Mouse (Mus musculus) hematopoietic stem cell, adult 5-6 weeks (primary cell): ENCODE measurements around the gene Scarb1. TPM values are rescaled to one million over a fixed set of nuclear protein-coding genes. Genes with fewer than 3 reads are reported as not detected.
A peak's percentile ranks its signal among the peaks of the same experiment; 100 is the strongest.

Source experiments
- ATAC-seq, 2 experiments: fragments of 125-278 bp in 1 of 2; replicated peaks in 1 of 2; 2 replicates each; pipeline ENCODE4 v1.8.0; 2016 to 2017; ENCODE audit warnings: inconsistent platforms in 2 of 2, mild to moderate bottlenecking in 2 of 2, moderate number of reproducible peaks in 2 of 2, low read depth in 1 of 2, moderate TSS enrichment in 1 of 2; ENCODE audit not compliant: low FRiP score in 2 of 2, poor library complexity in 2 of 2, severe bottlenecking in 2 of 2, insufficient read depth in 1 of 2, low TSS enrichment in 1 of 2
- total RNA-seq: library from RNA; stranded (forward); fragments of 172-1452, 232-1000 nt; gene quantifications from 2 replicates; pipeline ENCODE4 v1.2.3, GENCODE M21; 2017

Scarb1 gene
- total RNA-seq, 1 experiment from 2014 or later, result 45.6 TPM

DNA sequence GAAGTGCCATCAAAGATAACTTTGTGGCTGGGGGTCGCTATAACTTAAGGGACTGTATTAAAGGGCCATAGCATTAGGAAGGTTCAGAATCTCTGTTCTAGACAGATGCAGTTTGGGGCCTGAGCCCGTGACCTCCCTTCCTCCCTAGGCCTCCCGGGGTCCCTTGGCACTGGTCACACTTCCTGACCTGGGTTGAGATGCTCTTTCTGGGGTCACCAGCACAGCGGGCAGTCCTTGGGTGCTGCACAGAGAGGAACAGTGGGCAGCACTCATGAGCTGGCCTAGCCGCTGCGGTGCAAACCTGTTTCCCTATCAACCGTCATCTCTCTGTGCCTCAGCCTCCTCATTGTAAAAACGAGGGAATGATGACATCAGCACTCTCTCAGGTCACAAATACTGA, 71.5 kb downstream of the Scarb1 start:
- no peak for ATAC-seq

DNA sequence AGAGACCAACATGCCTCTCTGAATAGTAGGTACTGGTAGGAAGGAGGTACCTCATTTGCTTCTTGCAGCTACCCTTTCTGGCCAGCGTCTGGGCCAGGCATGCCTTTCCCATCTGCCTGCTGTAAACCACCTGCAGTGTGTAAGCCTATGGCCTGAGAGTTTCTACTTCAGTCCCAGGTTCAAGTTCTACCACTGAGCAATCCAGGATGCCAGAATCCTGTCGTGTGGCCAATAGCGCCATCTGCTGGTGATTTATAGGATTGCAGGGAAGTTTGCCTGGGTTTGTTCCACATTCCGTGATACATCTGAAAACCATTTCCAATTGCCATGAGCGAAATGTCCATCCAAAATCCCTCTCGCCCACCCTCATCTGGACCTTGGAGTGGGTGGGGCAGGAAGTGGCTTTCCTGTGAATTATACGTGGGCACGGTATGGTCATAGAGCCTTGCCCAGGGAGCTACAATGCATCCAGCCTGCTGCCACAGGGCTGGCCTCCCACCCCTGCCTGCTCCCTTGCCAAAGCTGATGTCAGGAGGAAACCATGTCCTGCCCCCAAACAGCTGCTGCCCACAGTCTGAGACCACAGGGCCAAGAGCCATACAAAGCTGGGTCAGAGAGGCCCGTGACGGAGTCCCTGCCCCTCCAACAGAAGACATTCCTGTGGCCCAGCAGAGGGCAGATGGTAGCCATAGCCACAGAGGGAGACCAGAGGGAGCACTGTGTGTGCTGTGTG, 72.7 kb downstream of the Scarb1 start:
- peak; percentile 33 to 55; a peak in 2 of 4 replicates for ATAC-seq

DNA sequence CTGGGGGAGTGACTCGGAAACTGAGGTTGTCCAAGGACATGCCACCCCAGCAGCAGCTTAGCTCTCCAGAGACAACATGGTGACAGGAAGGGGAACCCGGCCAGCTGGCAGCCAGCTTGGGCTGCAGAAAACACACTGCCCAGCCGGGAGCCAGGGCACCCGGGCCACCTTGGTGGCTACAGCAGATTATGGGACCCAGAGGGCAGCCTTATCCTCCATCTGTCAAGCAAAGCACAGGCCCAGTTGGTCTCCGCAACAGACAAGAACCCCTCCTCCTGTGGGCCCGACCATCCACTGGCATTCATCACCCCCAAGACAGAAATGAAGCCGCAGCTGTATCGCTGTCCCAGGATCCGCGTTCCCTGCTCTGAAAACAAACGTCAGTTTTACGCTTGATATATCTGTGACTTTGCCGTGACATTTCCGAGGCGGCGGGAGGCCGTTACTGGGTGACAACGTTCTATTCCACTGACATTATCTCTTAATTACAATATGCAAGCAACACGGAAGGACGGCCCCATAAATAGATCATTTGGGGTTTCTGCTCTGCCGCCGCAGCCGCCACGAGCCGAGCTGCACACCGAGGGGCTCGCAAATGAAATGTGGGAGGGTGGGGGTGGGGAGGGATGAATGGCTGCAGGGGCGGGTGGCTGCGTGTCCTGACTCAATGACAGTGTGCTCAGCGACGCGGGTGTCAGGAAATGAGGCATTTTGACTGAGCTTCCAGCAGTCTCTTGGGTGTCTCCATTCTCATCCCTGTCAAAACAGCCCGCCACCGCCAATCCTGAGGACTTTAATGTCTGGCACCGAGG, 73.5 kb downstream of the Scarb1 start:
- ATAC-seq, result 0 out of 4 replicates have a peak, but pooled peaks of 1 of the 2 experiments have one; percentile 11

DNA sequence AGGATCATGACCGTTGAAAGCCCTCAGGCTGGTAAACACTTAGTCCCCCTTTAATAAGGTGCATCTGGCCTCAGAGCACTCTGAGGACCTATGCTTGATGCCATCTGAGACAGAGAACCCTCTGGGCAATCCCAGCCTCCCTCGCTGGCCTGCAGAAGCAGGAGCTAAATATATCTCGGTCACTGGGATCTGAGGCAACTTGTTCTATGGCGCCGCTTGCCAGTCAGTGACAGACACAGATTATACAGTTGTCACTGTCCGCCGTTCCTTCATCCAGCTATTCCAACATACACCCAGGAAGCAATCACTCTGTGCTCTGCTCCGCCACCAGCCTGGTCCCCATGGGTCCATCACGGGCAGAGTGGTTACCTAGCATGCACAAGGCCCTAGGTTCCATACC, 74.8 kb downstream of the Scarb1 start:
- no peak for ATAC-seq

DNA sequence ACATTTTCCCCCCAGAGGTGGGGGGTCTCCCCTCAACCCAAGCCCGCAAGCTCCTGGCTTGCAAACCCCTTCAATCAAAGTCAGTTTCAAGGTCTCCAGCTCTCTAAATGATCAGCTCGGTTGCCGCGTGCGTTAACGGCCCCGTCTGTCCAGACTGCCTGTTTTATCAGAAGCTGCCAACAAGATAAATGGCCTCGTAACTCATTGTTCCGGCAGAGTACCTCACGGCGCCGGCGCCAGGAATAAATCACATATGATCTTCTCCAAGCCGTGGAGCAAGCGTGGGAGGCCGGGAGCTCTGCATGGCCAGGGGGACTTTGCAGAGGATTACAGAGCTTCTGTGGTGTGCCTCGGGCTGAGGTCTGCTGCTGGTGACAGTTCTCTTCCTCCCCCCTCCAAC, 76.2 kb downstream of the Scarb1 start:
- ATAC-seq, result no peak

DNA sequence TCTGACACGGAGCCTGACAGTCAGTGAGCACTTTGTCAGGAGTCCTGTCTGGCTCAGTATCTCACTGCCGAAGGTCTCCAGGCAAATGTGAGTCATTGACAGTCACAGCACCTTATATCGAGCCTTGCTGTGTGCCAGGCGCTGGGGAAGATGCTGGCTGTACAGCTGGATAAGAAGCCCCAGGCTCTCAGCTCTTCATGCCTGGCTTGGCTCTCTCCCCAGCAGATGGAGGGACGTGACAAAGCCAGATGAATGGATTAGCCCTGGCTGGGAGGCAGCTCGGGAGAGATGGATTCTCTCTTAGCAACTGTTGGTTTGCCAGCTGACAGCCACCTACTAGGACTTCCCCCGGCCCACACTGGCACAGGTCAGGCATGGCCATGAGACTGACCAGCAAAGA, 78.3 kb downstream of the Scarb1 start:
- no peak for ATAC-seq

DNA sequence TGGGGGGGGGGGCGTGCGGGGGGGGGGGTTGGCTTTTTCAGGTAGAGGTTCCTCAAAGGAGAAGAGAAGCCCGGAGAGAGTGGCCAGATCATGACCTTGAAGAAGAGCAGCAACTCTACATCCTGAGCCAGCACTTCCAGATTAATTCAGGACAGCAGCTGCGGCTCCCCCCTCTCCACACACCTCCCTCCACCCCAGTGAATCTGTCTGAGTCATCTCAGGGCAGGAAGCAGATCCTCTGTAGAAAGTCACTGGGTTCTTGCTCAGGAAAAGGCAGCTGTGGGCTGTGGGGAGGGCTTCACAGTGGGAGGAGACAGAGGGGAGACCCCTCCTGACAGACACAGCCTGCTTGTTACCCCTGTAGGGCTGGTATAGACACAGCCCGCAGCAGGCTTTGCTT, 87.0 kb downstream of the Scarb1 start:
- ATAC-seq, result peak; percentile 32 to 59; a peak in 1 of 4 replicates

DNA sequence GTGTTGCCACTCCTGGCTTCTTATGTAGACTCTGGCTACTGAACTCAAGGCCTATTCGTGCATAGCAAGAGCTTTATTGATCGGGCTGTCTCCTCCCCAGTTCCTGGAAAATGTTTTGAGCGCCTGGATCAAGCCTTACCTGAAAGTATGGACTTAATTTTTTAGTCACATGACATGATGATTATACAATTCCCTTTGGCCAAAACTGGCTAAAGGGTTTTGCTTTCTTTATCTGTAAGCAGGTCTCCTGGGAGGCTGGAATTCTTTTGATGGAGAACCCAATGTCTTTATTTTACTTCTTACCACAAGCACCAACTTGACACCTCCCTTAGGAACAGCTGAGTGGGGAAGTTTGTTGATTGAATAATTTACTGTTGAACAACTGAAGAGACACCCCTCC, 87.4 kb downstream of the Scarb1 start:
- no peak for ATAC-seq

DNA sequence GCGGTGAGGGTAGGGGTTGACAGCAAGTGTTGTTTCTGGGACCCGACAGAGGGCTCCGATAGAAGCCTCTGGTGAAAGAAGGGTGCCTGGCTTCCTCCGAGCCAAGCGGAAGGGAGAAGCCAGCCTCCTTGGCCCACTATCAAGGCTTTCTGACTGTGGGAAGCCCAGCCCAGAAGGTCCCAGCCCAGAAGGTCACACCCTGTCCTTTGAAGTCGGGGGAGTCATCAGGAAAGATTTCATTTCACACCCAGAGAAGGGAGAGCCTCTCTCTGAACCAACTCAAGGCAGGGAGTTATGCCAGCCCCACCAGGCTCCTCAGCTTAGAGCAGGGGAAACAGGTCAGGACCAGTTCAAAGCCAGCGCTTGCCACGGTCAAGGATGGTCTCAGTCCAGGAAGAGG, 88.2 kb downstream of the Scarb1 start:
- no peak for ATAC-seq

DNA sequence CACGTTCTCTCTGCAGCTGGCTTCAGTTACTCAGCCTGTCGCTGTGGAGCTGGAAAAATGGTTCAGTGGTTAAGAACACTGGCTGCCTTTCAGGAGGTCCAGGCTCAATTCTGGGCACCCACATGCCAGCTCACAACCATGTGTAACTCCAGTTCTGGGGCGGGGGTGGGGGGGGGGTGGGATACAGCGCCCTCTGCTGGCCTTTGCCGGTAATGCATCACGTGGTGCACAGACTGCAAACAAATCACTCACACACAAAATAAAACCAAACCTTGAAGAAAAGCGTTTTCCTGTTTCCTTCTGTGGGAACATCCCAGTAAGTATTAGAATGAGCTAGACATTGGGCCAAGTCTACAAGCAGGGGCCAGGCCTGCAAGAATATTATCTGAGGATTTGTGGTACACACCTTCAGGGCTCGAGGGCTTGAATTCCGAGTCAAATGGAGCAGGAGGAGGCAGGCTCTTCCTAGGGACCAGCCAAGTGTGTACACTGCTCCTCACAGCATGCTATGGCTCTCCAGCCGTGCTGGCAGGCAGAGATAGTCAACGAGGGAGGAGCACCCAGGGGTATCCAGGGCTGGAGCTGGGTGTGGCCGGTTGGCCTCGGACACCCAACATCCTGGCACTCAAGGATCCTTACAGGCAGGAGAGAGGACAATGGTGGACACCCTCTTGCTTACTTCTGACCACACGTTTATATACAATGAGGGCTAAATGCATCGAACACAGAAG, 88.8 kb downstream of the Scarb1 start:
- ATAC-seq, result no peak

DNA sequence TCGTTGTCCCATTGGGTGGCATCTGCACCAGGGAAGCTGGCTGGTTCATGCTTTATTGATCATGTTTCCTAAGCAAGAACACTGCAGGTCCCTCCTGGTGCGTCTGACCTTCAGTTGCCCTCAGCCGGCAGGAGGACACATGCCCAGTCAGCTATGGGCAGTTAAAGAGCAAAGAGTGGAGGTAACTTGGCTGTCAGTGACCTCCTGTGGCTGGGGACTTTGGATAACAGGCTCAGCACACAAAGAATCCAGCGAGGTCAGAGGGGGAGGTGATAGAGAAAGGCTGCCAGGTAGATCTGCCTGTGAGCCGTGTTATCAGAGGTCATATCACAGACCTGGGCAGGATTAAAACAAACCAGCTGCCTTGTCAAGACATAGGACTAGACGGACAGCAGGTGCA, 91.7 kb downstream of the Scarb1 start:
- ATAC-seq, result no peak

DNA sequence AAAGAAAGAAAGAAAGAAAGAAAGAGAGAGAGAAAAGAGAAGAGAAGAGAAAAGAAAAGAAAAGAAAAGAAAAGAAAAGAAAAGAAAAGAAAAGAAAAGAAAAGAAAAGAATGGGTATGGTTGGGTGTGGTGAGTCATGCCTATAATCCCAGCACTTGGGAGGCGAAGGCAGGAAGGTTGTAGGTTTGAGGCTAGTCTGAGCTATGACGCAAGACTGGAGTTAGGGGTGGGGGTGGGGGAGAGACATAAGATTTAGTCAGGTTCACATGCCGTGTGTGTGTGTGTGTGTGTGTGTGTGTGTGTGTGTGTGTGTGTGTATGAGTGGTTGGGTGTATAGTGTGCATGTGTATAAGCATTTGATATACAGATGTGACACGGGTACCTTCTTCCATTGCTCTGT, 94.2 kb downstream of the Scarb1 start:
- no peak for ATAC-seq

DNA sequence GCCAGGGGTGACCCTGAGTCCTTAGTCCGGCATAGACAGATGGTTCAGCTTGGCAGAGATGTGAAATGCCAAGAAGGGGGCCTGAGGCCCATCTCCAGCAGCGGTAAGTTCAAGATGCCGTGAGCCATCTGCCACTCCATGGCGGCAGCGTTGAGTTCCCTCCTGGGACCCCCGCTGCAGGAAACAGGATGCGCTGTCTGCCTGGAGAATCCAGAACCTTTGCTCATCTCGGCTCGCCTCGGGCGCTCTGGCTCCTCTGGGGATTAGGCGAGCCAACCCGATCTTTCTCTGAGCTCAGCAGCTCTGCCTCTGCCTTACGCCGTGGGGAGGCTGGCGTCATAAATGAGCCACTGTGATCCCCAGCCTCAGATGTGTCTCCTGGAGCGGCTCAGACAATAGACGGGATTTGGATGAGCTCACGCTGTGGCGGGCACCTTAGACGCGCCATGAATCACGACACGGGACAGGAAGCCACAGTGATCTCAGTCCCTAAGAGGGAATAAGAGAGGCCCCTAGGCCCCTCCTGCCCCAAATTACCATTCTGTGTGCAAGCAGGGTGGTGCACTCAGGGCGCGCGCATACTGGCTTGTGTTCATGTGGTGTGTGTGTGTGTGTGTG, 95.3 kb downstream of the Scarb1 start:
- ATAC-seq, result peak; percentile 44 to 50; a peak in 2 of 4 replicates

DNA sequence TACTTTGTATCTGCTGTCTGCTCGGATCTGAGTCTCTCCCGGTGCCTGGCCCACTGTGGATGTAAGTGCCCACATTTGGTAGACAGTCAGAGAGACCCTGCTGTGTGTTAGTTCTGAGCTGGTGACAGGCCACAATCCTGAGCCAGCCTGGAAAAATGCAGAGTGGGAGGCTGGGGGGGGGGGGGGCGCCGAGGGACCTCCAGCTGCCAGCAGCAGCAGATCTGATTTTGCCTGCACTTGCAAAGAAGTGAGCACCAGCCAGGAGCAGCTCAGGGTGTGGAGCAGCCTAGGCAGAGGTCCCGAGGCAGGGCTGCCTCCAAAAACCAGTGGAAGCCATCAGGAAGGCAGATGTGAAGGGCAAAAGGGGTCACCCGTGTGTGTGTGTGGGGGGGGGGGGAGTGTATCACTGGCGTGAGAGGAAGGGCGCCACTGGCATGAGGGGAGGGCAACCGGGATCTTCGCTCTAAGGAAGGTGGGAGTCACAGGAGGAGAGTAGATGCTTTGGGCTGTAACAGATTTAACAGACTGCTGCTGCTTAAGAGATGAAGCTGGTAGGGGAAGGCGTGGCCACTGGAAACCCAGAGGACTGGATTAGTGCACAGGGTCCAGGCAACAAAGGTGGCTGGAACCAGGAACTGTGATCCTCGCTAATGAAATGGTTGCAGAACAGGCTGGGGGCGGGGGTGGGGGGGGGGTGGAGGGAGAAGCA, 95.9 kb downstream of the Scarb1 start:
- ATAC-seq, result no peak

DNA sequence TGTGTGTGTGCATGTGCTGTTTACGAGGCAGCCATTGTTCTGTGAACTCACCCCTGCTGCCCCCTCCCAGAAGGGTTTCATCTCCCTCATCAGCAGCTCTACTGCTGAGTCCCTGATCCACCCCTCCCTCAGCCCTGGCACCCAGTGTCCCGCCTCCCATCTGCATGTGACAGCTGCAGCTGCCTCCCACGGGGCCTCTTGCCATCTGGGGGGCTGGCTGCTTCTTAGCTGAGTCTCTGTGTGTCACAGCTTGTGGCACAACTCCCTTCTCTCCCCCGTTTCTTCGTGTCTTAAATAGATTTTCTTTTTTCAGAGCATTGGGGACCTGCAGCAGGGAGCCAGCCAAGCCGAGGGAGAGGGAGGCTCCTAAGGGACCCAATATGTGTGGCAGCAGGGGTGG, 97.0 kb downstream of the Scarb1 start:
- ATAC-seq, result no peak

DNA sequence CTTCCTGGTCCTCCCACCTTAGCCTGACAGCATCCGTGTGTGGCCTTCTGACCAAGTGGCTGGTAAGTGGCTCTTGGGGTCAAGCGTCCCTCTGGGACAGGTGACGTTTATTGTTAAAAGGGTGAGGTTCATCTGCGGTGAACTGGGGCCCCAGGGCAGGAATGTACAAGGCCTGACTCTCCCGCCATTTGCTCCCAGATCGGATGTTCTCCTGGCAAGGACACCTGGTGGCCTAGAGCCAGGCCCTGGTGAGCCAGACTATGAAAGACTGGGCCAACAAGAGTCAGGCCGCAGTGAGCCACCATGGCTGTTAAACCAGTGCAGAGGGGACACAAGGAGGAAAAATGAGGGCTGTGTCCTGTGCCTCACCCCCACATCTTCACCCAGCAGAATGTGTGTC, 98.8 kb downstream of the Scarb1 start:
- no peak for ATAC-seq

DNA sequence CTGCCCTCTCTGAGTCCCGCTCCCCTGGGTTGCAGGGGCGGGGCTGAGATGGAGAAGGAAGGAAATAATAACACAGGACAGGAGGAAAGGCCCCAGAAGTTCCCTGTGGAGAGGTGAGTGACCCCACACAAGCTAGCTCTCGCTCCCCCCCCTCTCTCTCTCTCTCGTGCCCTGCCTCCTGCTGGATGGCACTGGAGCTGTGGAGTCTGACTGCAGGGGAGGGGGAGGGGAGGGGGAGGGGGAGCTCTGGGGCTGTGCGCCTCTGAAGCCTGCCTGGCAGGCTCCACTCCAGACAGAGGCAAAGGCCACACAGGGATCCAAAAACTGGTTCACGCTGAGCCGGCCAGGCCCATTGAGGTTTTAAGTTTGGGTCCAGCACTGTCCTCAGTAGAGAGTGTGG, 99.3 kb downstream of the Scarb1 start:
- ATAC-seq, result no peak
